Mouse (Mus musculus): ENCODE results near the gene Rab3il1. TPM values are rescaled to one million over a fixed set of nuclear protein-coding genes. Genes with fewer than 3 reads are reported as not detected.

Gene Rab3il1
- polyA plus RNA-seq, 1 experiment: 362 TPM

DNA sequence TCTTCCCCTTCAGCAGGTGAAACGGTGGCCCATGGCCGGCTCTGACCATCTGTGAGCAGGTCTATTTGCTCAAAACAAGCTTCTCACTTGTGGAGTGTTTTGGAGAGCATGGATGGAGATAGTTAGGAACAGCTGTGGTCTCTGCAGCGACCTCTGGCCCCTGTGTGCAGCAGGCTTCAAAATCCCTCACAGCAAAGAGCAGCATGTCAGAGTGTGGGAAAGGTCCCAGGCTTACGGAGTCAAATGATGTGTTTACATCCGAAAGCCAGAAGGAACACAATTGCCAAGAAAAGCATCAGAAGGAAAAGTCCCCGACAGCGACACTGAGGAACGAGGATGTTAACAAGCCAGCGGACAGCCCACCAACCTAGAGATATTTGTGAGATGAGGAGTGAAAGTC lies 84.0 kb downstream of the Rab3il1 start:
- H3K36me3 ChIP-seq (ENCODE audit: control insufficient read depth, insufficient read depth, low read length): no peaks in the 10 kb centered on the region
- H3K27me3 ChIP-seq (ENCODE audit: control insufficient read depth, insufficient read depth, low read length): no peaks in the 10 kb centered on the region
- no peak for TF ChIP-seq CTCF (IDR thresholded peaks at IDR 0.05; ENCODE audit: control insufficient read depth, insufficient read depth, insufficient replicate concordance, low read depth, low read length)
- TF ChIP-seq POLR2A (IDR thresholded peaks at IDR 0.05; ENCODE audit: control insufficient read depth, low read depth, low read length): no peak
- peaks cover 6% of the 10 kb centered on the region for H3K4me1 ChIP-seq (ENCODE audit: control insufficient read depth, insufficient read depth, low read length)
- H3K27ac ChIP-seq (ENCODE audit: control insufficient read depth, insufficient read depth, low read depth, low read length): no peak overlapping the region
- H3K4me3 ChIP-seq (ENCODE audit: control insufficient read depth, low read depth, low read length): no peak overlapping the region

DNA sequence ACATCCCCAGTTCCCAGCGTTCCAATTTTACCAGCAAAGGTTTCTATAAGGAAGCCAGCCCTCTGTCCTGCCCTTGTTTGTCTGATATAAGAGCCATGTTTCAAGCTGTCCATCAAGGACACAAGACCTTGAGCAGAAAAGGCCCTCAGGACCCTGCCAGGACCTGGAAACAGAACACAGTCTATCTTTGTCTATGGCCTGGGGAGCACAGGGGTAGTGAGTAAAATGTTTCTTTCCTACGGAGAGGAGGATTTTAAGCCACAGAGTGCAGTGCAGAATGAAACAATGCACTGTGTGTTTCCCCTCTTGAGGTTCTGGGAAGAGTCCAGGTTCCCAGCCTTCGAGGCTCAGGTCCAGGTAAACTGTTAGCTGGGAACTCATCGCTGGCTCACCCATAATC lies 85.5 kb downstream of the Rab3il1 start:
- no peaks in the 10 kb centered on the region for H3K27me3 ChIP-seq (ENCODE audit: control insufficient read depth, insufficient read depth, low read length)
- no peaks in the 10 kb centered on the region for H3K36me3 ChIP-seq (ENCODE audit: control insufficient read depth, insufficient read depth, low read length)
- H3K4me3 ChIP-seq (ENCODE audit: control insufficient read depth, low read depth, low read length): no peak overlapping the region
- no peak overlapping the region for H3K27ac ChIP-seq (ENCODE audit: control insufficient read depth, insufficient read depth, low read depth, low read length)
- TF ChIP-seq POLR2A (IDR thresholded peaks at IDR 0.05; ENCODE audit: control insufficient read depth, low read depth, low read length) (no peak), CTCF (IDR thresholded peaks at IDR 0.05; ENCODE audit: control insufficient read depth, insufficient read depth, insufficient replicate concordance, low read depth, low read length) (no peak)
- H3K4me1 ChIP-seq (ENCODE audit: control insufficient read depth, insufficient read depth, low read length): peaks cover 14% of the 10 kb centered on the region

Other genes with a start within 250 kb of the Rab3il1 start
- gene Scgb2a2, start 154.1 kb upstream of the Rab3il1 start, polyA plus RNA-seq (2012; rRNA removed): not detected in 2 replicates
- gene Incenp, start 102.1 kb upstream of the Rab3il1 start, polyA plus RNA-seq (2012; rRNA removed): 23.1 and 26.8 TPM in 2 replicates
- gene Fth1, start 21.1 kb upstream of the Rab3il1 start, polyA plus RNA-seq (2012; rRNA removed): 268 and 313 TPM in 2 replicates
- gene Best1, start within 50 bp of the Rab3il1 start, polyA plus RNA-seq (2012; rRNA removed): 339 and 362 TPM in 2 replicates
- 7.6 and 12.0 TPM in 2 replicates for gene Fads3, start 39.9 kb downstream of the Rab3il1 start, polyA plus RNA-seq (2012; rRNA removed)
- 91.5 and 97.5 TPM in 2 replicates for gene Fads2, start 100.1 kb downstream of the Rab3il1 start, polyA plus RNA-seq (2012; rRNA removed)
- gene Fads1, start 181.2 kb downstream of the Rab3il1 start, polyA plus RNA-seq (2012; rRNA removed): 32.6 and 35.4 TPM in 2 replicates
- gene Tmem258, start 202.3 kb downstream of the Rab3il1 start, polyA plus RNA-seq (2012; rRNA removed): 329 and 331 TPM in 2 replicates
- 28.7 and 29.7 TPM in 2 replicates for gene Fen1, start 202.5 kb downstream of the Rab3il1 start, polyA plus RNA-seq (2012; rRNA removed)
- 3.2 and 3.9 TPM in 2 replicates for gene Myrf, start 239.1 kb downstream of the Rab3il1 start, polyA plus RNA-seq (2012; rRNA removed)